Mouse (Mus musculus) embryonic facial prominence, embryonic 13.5 days (tissue): ENCODE measurements around the gene Elf1. TPM values are rescaled to one million over a fixed set of nuclear protein-coding genes. Genes with fewer than 3 reads are reported as not detected.

Source experiments
- ATAC-seq: fragments of 200-750 bp; cut with Nextera tagmentation; 2 replicates; pipeline ENCODE4 v1.8.0; 2017; ENCODE audit warnings: low read depth; ENCODE audit not compliant: insufficient number of reproducible peaks, insufficient read depth, low FRiP score, low TSS enrichment
- H3K27ac ChIP-seq: fragments of 300-500 bp; sonication (generic); 2 replicates; pipeline ENCODE4 v1.5.1; 2015; ENCODE audit warnings: moderate library complexity, mild to moderate bottlenecking, inconsistent platforms
- H3K27me3 ChIP-seq: fragments of 300-500 bp; sonication (generic); 2 replicates; pipeline ENCODE4 v1.6.1; 2015; ENCODE audit warnings: mild to moderate bottlenecking, inconsistent platforms
- H3K36me3 ChIP-seq: fragments of 300-500 bp; sonication (generic); 2 replicates; pipeline ENCODE4 v1.6.1; 2015; ENCODE audit warnings: mild to moderate bottlenecking, inconsistent platforms
- H3K4me1 ChIP-seq: fragments of 300-500 bp; sonication (generic); 2 replicates; pipeline ENCODE4 v1.6.1; 2015; ENCODE audit warnings: inconsistent platforms
- H3K4me2 ChIP-seq: fragments of 300-500 bp; sonication (generic); 2 replicates; pipeline ENCODE4 v1.6.1; 2015; ENCODE audit warnings: moderate library complexity, mild to moderate bottlenecking, inconsistent platforms
- H3K4me3 ChIP-seq: fragments of 300-500 bp; sonication (generic); 2 replicates; pipeline ENCODE4 v1.5.1; 2015; ENCODE audit warnings: mild to moderate bottlenecking, inconsistent platforms
- H3K9ac ChIP-seq: fragments of 300-500 bp; sonication (generic); 2 replicates; pipeline ENCODE4 v1.6.1; 2015; ENCODE audit warnings: mild to moderate bottlenecking, inconsistent platforms
- H3K9me3 ChIP-seq: fragments of 300-500 bp; sonication (generic); 2 replicates; pipeline ENCODE4 v1.6.1; 2016; ENCODE audit warnings: inconsistent platforms
- WGBS: fragments of 180-500 bp; shearing (Covaris S2); methylation state at CpG from one replicate; pipeline ENCODE4 v1.1.7; 2015; ENCODE audit warnings: mixed read lengths; 5-methylcytosine and 5-hydroxymethylcytosine counted together
- polyA plus RNA-seq: library from polyadenylated mRNA; unstranded; fragments of >200 nt; fragmentation: Nextera tagmentation; extraction: Ambion mirVana; gene quantifications from 2 replicates; pipeline ENCODE4 v1.2.1, GENCODE M21; 2015

The Elf1 gene
- polyA plus RNA-seq, 1 experiment from 2014 or later = 13.1 TPM

DNA sequence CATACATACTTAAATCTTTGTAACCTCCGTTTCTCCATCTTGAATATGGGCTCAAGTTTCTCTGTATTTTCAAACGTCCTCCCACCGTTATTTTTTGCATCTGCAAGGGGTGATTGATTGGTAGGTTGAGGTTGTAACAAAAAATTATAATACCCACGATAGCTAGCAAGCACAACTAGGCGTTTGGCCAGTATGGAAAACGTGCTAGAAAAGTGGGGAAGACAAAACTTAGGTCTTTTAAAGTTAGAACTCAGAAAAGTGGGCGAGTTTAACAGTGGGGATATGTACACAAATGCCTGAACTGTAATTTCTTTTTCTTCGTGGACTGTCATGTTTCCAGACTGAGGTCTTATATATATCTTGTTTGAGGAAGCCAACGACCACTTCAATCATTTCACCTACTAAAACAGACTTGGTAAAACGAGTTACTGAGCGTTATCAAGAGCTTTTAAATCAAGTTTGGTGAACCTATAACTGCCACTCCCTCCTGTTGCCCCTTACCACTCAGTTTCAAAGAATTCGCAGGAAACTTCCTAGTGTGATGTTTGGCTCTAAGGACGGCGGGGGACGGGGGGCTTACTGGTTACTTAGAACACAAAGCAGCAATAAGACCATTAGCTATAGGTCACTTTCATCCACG lies 105.6 kb downstream of the Elf1 start:
- WGBS = 36% methylated on average over 16 of the region's 16 CpGs

DNA sequence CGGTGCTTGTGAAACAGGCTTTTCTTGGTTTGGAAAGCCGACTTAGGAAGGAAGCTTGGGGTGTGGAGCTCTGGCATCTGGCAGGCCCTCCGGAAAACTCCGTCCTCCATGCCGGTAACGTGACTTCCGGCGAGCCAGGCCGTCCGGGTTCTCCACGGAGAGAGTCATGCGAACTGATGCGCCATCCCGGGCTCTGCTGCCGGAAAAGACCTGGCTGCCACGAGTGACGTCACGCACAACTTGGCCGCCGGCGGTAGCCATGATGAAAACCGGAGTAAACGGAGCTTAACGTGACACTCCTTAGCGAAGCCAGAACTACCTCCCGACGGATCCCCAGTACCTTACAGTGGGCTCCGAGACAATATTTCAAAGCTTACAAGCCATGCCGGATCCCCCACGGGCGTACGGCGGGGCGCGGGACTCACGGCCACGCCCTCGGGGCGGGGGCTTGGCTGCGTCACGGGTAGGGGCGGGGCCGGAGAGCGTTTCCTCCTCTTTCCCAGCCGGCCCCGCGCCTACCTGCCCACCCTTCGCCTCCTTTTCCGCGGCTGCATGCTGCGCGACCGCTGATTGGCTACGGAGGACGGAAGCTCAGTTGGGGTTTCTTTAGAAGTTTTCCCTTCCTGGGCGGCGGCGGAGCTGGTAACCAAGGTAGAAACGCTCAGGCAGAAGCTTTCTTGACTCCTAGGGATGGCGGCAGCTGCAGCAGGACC lies 106.3 kb downstream of the Elf1 start, which contains the start of gene Sugt1:
Gene Sugt1, plus strand, starts transcription at position 553 of the 713 bp plus-strand sequence.
- Histone ChIP-seq H3K36me3 (peaks cover 5% of the 10 kb centered on the region), H3K27me3 (no peaks in the 10 kb centered on the region), H3K4me3 (peak within 1 kb of the TSS; percentile 74), H3K9me3 (no peaks in the 10 kb centered on the region), H3K4me2 (peak within 1 kb of the TSS; percentile 72), H3K9ac (peak within 1 kb of the TSS; percentile 82), H3K4me1 (peaks cover 17% of the 10 kb centered on the region), H3K27ac (peak within 1 kb of the TSS; percentile 96)
- ATAC-seq = peak; percentile 99
- WGBS = under 1% methylated on average over 60 of the region's 60 CpGs

More for the DNA sequence above, 105.6 kb downstream of the Elf1 start:
- no peaks in the 10 kb centered on the region for H3K27me3 ChIP-seq
- peak overlapping the region; percentile 96 for H3K27ac ChIP-seq
- no peak for ATAC-seq
- peak overlapping the region; percentile 72 for H3K4me2 ChIP-seq
- H3K4me3 ChIP-seq = peak overlapping the region; percentile 74
- peak overlapping the region; percentile 76 for H3K9ac ChIP-seq
- H3K9me3 ChIP-seq = no peaks in the 10 kb centered on the region
- peaks cover 5% of the 10 kb centered on the region for H3K36me3 ChIP-seq
- H3K4me1 ChIP-seq = peaks cover 17% of the 10 kb centered on the region

DNA sequence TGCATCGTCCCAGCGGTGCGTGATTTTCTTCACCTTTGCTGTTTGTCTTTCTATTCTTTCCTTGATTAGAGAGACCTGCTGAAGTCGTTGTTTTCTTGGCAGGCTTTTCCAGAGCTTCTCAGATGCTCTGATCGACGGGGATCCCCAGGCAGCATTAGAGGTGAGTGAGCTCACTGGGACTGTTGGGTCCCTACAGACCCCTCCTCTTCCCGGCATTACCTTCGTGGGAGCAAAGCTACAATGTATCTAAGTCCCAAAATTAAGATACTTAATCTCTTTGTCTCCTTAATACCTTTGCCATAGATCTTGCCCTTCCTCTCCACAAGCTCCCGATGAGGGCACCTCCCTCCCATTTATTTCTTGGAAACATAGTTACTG lies 106.8 kb downstream of the Elf1 start:
- under 1% methylated on average over 9 of the region's 9 CpGs for WGBS
- Histone ChIP-seq H3K36me3 (peaks cover under 1% of the 10 kb centered on the region), H3K9ac (peak overlapping the region; percentile 82), H3K4me1 (peaks cover 17% of the 10 kb centered on the region), H3K27me3 (no peaks in the 10 kb centered on the region), H3K27ac (peak overlapping the region; percentile 96), H3K4me3 (peak overlapping the region; percentile 74), H3K9me3 (no peaks in the 10 kb centered on the region), H3K4me2 (peak overlapping the region; percentile 72)
- 0 out of 2 replicates have a peak, but pooled peaks have one; percentile 6 for ATAC-seq

DNA sequence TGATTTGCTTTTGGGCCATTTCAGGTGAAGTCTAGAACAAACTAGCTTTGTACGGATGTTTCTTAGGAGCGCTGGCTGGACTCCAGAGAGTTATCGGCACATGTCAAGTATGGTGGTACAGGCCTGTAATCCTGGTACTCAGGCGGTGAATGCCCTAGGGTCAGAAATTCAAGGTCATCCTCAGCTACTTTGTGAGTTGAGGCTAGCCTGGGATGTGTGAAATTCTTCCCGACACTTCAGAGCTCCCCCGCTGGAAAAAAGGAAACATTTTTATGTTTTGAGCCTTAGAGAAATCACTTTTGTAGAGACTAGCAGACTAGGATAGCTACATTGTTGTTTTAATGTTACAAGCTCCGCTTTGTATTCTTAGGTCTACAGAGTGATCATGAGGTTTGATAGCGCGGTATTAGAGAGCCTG lies 107.5 kb downstream of the Elf1 start:
- peak overlapping the region; percentile 74 for H3K4me3 ChIP-seq
- WGBS = 90% methylated on average over 9 of the region's 9 CpGs
- peaks cover 17% of the 10 kb centered on the region for H3K4me1 ChIP-seq
- ATAC-seq = no peak
- H3K4me2 ChIP-seq = peak overlapping the region; percentile 72
- no peak overlapping the region for H3K27ac ChIP-seq
- H3K9ac ChIP-seq = peak overlapping the region; percentile 82; the same call in 1 of the 2 replicates
- H3K36me3 ChIP-seq = no peaks in the 10 kb centered on the region; the same call in 1 of the 2 replicates
- H3K9me3 ChIP-seq = no peaks in the 10 kb centered on the region
- H3K27me3 ChIP-seq = no peaks in the 10 kb centered on the region

GRCm38 (mm10) chr14:79589401-79589800 lies 108.4 kb downstream of the Elf1 start:
- no peak overlapping the region; the same call in 1 of the 2 replicates for H3K9ac ChIP-seq
- no peak for ATAC-seq

DNA sequence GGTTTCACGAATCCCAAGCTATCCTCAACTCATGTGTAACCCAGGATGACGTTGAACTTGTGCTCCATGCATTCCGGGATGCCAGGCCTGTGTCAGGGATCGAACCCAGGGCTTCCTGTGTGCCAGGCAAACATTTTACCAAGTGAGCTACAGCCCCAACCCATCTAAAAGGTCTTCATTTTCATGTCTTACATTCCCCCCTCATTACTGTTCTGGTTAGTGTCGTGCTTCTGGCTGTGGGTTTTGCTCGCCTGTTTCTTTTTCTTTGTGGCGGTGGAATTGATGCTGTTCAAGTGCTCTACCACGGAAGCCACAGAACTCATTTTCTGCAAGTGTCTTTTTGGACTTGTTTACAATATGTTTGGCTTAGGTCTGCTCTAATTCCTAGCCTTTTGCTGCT lies 109.9 kb downstream of the Elf1 start:
- H3K27ac ChIP-seq = no peak overlapping the region
- H3K9me3 ChIP-seq = no peaks in the 10 kb centered on the region
- no peak overlapping the region for H3K4me2 ChIP-seq
- H3K36me3 ChIP-seq = peaks cover 11% of the 10 kb centered on the region
- H3K4me3 ChIP-seq = no peak overlapping the region
- H3K27me3 ChIP-seq = no peaks in the 10 kb centered on the region
- H3K9ac ChIP-seq = no peak overlapping the region
- WGBS = 94% methylated on average over 8 of the region's 8 CpGs
- H3K4me1 ChIP-seq = peaks cover 17% of the 10 kb centered on the region
- no peak for ATAC-seq

More at GRCm38 (mm10) chr14:79589401-79589800, 108.4 kb downstream of the Elf1 start:
- H3K4me2 ChIP-seq = peak overlapping the region; percentile 72
- H3K27me3 ChIP-seq = no peaks in the 10 kb centered on the region
- peaks cover 4% of the 10 kb centered on the region; the same call in 1 of the 2 replicates for H3K36me3 ChIP-seq
- WGBS = 92% methylated on average over 6 of the region's 6 CpGs
- H3K4me3 ChIP-seq = no peak overlapping the region
- H3K27ac ChIP-seq = no peak overlapping the region
- H3K9me3 ChIP-seq = no peaks in the 10 kb centered on the region
- H3K4me1 ChIP-seq = peaks cover 17% of the 10 kb centered on the region

GRCm38 (mm10) chr14:79591611-79592010 lies 110.6 kb downstream of the Elf1 start:
- H3K9me3 ChIP-seq = no peaks in the 10 kb centered on the region
- no peak overlapping the region for H3K4me2 ChIP-seq
- H3K9ac ChIP-seq = no peak overlapping the region
- H3K27me3 ChIP-seq = no peaks in the 10 kb centered on the region
- 92% methylated on average over 2 of the region's 2 CpGs for WGBS
- ATAC-seq = no peak
- H3K4me1 ChIP-seq = peaks cover 14% of the 10 kb centered on the region
- H3K4me3 ChIP-seq = no peak overlapping the region
- no peak overlapping the region for H3K27ac ChIP-seq
- H3K36me3 ChIP-seq = peaks cover 18% of the 10 kb centered on the region

GRCm38 (mm10) chr14:79594069-79594468 lies 113.1 kb downstream of the Elf1 start:
- H3K27ac ChIP-seq = no peak overlapping the region
- H3K27me3 ChIP-seq = no peaks in the 10 kb centered on the region
- H3K4me3 ChIP-seq = no peak overlapping the region
- no peaks in the 10 kb centered on the region for H3K9me3 ChIP-seq
- peaks cover 36% of the 10 kb centered on the region for H3K36me3 ChIP-seq
- H3K4me1 ChIP-seq = peaks cover 3% of the 10 kb centered on the region; the same call in 1 of the 2 replicates
- WGBS = 83% methylated on average over 5 of the region's 5 CpGs
- no peak overlapping the region for H3K4me2 ChIP-seq
- ATAC-seq = no peak
- no peak overlapping the region for H3K9ac ChIP-seq

- ATAC-seq = no peak
- Histone ChIP-seq H3K27ac (no peak overlapping the region), H3K9me3 (no peaks in the 10 kb centered on the region), H3K4me1 (no peaks in the 10 kb centered on the region), H3K9ac (no peak overlapping the region), H3K27me3 (no peaks in the 10 kb centered on the region), H3K4me3 (no peak overlapping the region), H3K36me3 (peaks cover 61% of the 10 kb centered on the region), H3K4me2 (no peak overlapping the region)
- WGBS = 87% methylated on average over 4 of the region's 4 CpGs
Measured at GRCm38 (mm10) chr14:79596602-79597001, 115.6 kb downstream of the Elf1 start.

DNA sequence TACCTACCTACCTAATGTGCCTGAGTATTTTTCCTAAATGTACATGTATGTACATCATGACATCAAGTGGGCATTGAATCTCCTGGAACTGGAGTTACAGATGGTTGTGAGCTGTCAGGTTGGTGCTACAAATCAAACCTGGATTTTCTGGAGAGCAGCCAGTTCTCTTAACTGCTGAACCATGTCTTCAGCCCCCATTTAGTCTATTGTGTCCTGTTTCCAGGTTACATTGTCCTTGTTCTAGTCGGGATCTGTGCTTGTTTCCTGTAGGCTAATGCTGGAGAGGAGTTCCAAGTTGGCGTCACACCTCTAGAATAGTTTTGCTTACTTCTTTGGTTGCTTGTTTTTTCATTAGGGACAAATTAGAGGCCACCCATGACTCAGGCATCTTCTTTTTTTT lies 124.9 kb downstream of the Elf1 start:
- Histone ChIP-seq H3K4me3 (no peak overlapping the region), H3K27ac (no peak overlapping the region), H3K9me3 (no peaks in the 10 kb centered on the region), H3K27me3 (no peaks in the 10 kb centered on the region), H3K4me2 (no peak overlapping the region), H3K4me1 (no peaks in the 10 kb centered on the region), H3K36me3 (peaks cover 81% of the 10 kb centered on the region), H3K9ac (no peak overlapping the region)
- WGBS = 87% methylated on average over 2 of the region's 2 CpGs
- no peak for ATAC-seq

- Histone ChIP-seq H3K9ac (no peak overlapping the region), H3K36me3 (peaks cover 81% of the 10 kb centered on the region), H3K4me2 (no peak overlapping the region), H3K27ac (no peak overlapping the region), H3K4me1 (no peaks in the 10 kb centered on the region), H3K4me3 (no peak overlapping the region), H3K27me3 (no peaks in the 10 kb centered on the region), H3K9me3 (no peaks in the 10 kb centered on the region)
- no peak for ATAC-seq
- WGBS = 91% methylated on average over 6 of the region's 6 CpGs
Measured at GRCm38 (mm10) chr14:79606392-79606791, 125.4 kb downstream of the Elf1 start.

- H3K4me3 ChIP-seq = no peak overlapping the region
- no peak overlapping the region for H3K27ac ChIP-seq
- H3K9ac ChIP-seq = no peak overlapping the region
- no peaks in the 10 kb centered on the region for H3K9me3 ChIP-seq
- H3K36me3 ChIP-seq = peaks cover 80% of the 10 kb centered on the region
- WGBS = 90% methylated on average over 3 of the region's 3 CpGs
- no peak for ATAC-seq
- no peaks in the 10 kb centered on the region for H3K27me3 ChIP-seq
- no peak overlapping the region for H3K4me2 ChIP-seq
- H3K4me1 ChIP-seq = no peaks in the 10 kb centered on the region
Measured at GRCm38 (mm10) chr14:79606867-79607266, 125.9 kb downstream of the Elf1 start.
